Comparison of ENCODE assay signal across 19 mouse cellular contexts in the genomic region with DNA sequence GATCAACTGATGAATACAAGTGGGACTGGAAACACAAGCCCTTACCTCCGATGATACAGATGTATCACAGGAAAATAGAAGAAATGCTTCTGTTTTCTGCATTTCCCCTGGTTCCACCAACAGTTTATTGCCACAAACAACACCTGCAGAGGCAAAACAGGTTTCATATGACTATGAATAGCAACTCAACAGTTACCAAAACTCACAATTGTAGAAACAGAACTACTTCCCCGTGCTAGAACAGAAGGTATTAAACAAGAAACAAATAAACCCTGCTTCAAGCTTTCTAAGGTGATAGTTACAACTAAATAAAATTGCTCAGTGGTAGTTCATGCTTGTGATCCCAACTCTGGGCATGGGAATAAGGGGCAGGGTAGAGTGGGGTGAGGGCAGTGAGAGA. TPM values are rescaled to one million over a fixed set of nuclear protein-coding genes. Genes with fewer than 3 reads are reported as not detected.
DNase-seq lines count a peak whose midpoint lies in the region; TF ChIP-seq lines count a peak whose summit lies in the region.
"Had no signal": no experiment of that assay in that cellular context is flagged by ENCODE, and none has a peak within 500 bp of the region (broad histone marks: within the 10 kb centered on the region; RNA-seq: fewer than 3 reads in every experiment).

No protein-coding gene starts in this region.

- DNase-seq in spleen, adult 2 months (ENCODE audit: low read depth in 1 of 2, low spot score in 2 of 2), result no peak
- DNase-seq in spleen, adult 12 weeks (ENCODE audit: low spot score), result no peak
- DNase-seq in A20 (ENCODE audit: low read depth, low spot score) (peak; percentile 81), CH12.LX (ENCODE audit: extremely low read depth) (no peak)
- DNase-seq in left cerebral cortex, adult 18-20 months (ENCODE audit: low spot score in 2 of 2), result no peak
- DNase-seq: adrenal gland, adult 2 months; adrenal gland, postnatal 14 days; adrenal gland, postnatal 36 days; B cell, adult 2 months; cerebellum, adult 11-12 months; cerebellum, adult 2 months; cerebellum, adult 9-10 months; cerebellum, postnatal 10 days; cerebellum, postnatal 25 days; forebrain, postnatal 0 days had no signal

- H3K9me3 ChIP-seq in CH12.LX (replicated peaks; ENCODE audit: low read length), result no peaks in the 10 kb centered on the region
- H3K9me3 ChIP-seq: embryonic facial prominence, embryonic 10.5 days; embryonic facial prominence, embryonic 12.5 days; forebrain, embryonic 13.5 days; forebrain, embryonic 15.5 days had no signal

- no peak for TF ChIP-seq RAD21 in CH12.LX (IDR thresholded peaks at IDR 0.05; ENCODE audit: low read depth, low read length)

- H3K4me3 ChIP-seq in spleen, adult 2 months (ENCODE audit: extremely low read depth, insufficient read depth, insufficient read length), result no peak overlapping the region
- H3K4me3 ChIP-seq in CH12.LX (replicated peaks in 1 of 3; ENCODE audit: low read depth in 2 of 3, low read length in 2 of 3, poor library complexity in 1 of 3), result no peak overlapping the region
- H3K4me3 ChIP-seq: embryonic facial prominence, embryonic 10.5 days; embryonic facial prominence, embryonic 12.5 days; forebrain, embryonic 13.5 days; forebrain, embryonic 15.5 days had no signal

- H3K27ac ChIP-seq in spleen, adult 2 months (ENCODE audit: insufficient read depth, low read length), result peak overlapping the region; percentile 38; the same call in 1 of the 2 replicates
- H3K27ac ChIP-seq in CH12.LX (ENCODE audit: insufficient read depth, low read depth), result no peak overlapping the region
- H3K27ac ChIP-seq: embryonic facial prominence, embryonic 10.5 days; embryonic facial prominence, embryonic 12.5 days; forebrain, embryonic 13.5 days; forebrain, embryonic 15.5 days had no signal

- H3K4me2 ChIP-seq in CH12.LX (ENCODE audit: insufficient read depth, low read depth, poor library complexity, severe bottlenecking), result peak overlapping the region; percentile 54
- H3K4me2 ChIP-seq: embryonic facial prominence, embryonic 12.5 days; forebrain, embryonic 13.5 days; forebrain, embryonic 15.5 days had no signal

- in situ Hi-C loops in CH12.LX (cut with MboI; ENCODE audit: low pct_ligation_motif_present, low pct_unique_long_range_greater_than_20kb, low sequenced_read_pairs), result no loop called here

- H3K4me1 ChIP-seq in spleen, adult 2 months (ENCODE audit: control insufficient read depth, insufficient read depth, insufficient read length), result no peaks in the 10 kb centered on the region
- H3K4me1 ChIP-seq in CH12.LX (ENCODE audit: control insufficient read depth in 1 of 2, insufficient read depth in 2 of 2), result peaks cover 3 to 20% of the 10 kb centered on the region in 2 experiments; a peak in 2 of 4 replicates
- H3K4me1 ChIP-seq: embryonic facial prominence, embryonic 10.5 days; embryonic facial prominence, embryonic 12.5 days; forebrain, embryonic 13.5 days; forebrain, embryonic 15.5 days had no signal

- H3K27me3 ChIP-seq in spleen, adult 2 months (ENCODE audit: control insufficient read depth, insufficient read depth, low read length), result no peaks in the 10 kb centered on the region
- no peaks in the 10 kb centered on the region for H3K27me3 ChIP-seq in CH12.LX (replicated peaks)
- H3K27me3 ChIP-seq: embryonic facial prominence, embryonic 12.5 days; forebrain, embryonic 13.5 days; forebrain, embryonic 15.5 days had no signal

- no peak for TF ChIP-seq POLR2A in spleen, adult 2 months (IDR thresholded peaks at IDR 0.05; ENCODE audit: low read depth, low read length)
- no peak for TF ChIP-seq POLR2A in CH12.LX (IDR thresholded peaks at IDR 0.05; ENCODE audit: low read depth, low read length)

- H3K36me3 ChIP-seq in spleen, adult 2 months (ENCODE audit: control insufficient read depth, insufficient read depth, low read length), result peaks cover 16% of the 10 kb centered on the region
- H3K36me3 ChIP-seq in CH12.LX (replicated peaks in 1 of 2; ENCODE audit: control insufficient read depth in 1 of 2, insufficient read depth in 1 of 2, low read length in 1 of 2), result peaks cover 65 to 93% of the 10 kb centered on the region in 2 experiments

- dilution Hi-C loops in CH12.LX (cut with MboI; ENCODE audit: extremely low pct_ligation_motif_present, extremely low pct_unique_long_range_greater_than_20kb, low sequenced_read_pairs), result no loop called here

- H3K9ac ChIP-seq in CH12.LX (ENCODE audit: insufficient read depth, low read depth), result no peak overlapping the region; the same call in 1 of the 2 replicates
- H3K9ac ChIP-seq: embryonic facial prominence, embryonic 12.5 days; forebrain, embryonic 13.5 days; forebrain, embryonic 15.5 days; forebrain, postnatal 0 days had no signal

- peaks cover 55% of the 10 kb centered on the region for H3K79me2 ChIP-seq in CH12.LX (replicated peaks; ENCODE audit: control insufficient read depth, extremely low read depth, insufficient read depth, poor library complexity, severe bottlenecking)

- peak; percentile 52 for TF ChIP-seq EP300 in CH12.LX (IDR thresholded peaks at IDR 0.05; ENCODE audit: low read length)

- TF ChIP-seq CTCF in spleen, adult 2 months (IDR thresholded peaks at IDR 0.05; ENCODE audit: extremely low read depth, insufficient read depth, insufficient read length, insufficient replicate concordance), result no peak
- TF ChIP-seq CTCF in CH12.LX (conservative IDR thresholded peaks at IDR 0.05 in 1 of 2, IDR thresholded peaks at IDR 0.05 in 1 of 2; ENCODE audit: low read depth in 2 of 2, low read length in 2 of 2), result no peak

- 31% methylated on average over 2 of the region's 2 CpGs for WGBS in spleen, adult 2 months

TF ChIP-seq in CH12.LX, 34 proteins besides CTCF, POLR2A, EP300 and RAD21:
- TF ChIP-seq NELFE (IDR thresholded peaks at IDR 0.05; ENCODE audit: low read depth, low read length) (no peak), E2F4 (IDR thresholded peaks at IDR 0.05; ENCODE audit: insufficient replicate concordance, low read depth, low read length) (no peak), TCF12 (IDR thresholded peaks at IDR 0.05; ENCODE audit: low read depth, low read length) (peak; percentile 34; the same call in 1 of the 2 replicates), HCFC1 (IDR thresholded peaks at IDR 0.05; ENCODE audit: low read depth, low read length) (no peak), IRF4 (IDR thresholded peaks at IDR 0.05; ENCODE audit: low read depth, low read length) (no peak), BHLHE40 (IDR thresholded peaks at IDR 0.05; ENCODE audit: low read depth, low read length) (no peak), GABPA (IDR thresholded peaks at IDR 0.05; ENCODE audit: insufficient replicate concordance, low read depth, low read length) (no peak), CHD1 (IDR thresholded peaks at IDR 0.05; ENCODE audit: low read depth, low read length) (no peak), ETS1 (conservative IDR thresholded peaks at IDR 0.05; ENCODE audit: low read depth, low read length) (no peak), KAT2A (IDR thresholded peaks at IDR 0.05; ENCODE audit: insufficient replicate concordance, low read length) (no peak), MEF2A (IDR thresholded peaks at IDR 0.05; ENCODE audit: borderline replicate concordance, low read depth, low read length) (peak; percentile 15; the same call in 1 of the 2 replicates)

RNA-seq across cellular contexts. Expression of a gene that starts 11.8 kb away (rescaled TPM):
- polyA plus RNA-seq in spleen, adult 2 months (2012; rRNA removed), result 28.6 and 42.5 TPM in 2 replicates
- total RNA-seq in CH12.LX (2012; rRNA removed) (51.3 and 63.0 TPM in 2 replicates), CH12.LX (2014; rRNA removed) (40.6 and 40.8 TPM in 2 replicates)
- 60.3 and 63.2 TPM in 2 replicates for polyA plus RNA-seq in CH12.LX (2012; ENCODE audit: insufficient read length, low read depth)
- total RNA-seq in left cerebral cortex, adult 18-20 months (2021), result 10 to 100 TPM; 31.6 to 32.5 TPM

RNA-seq across cellular contexts. Expression of a gene that starts 53.6 kb away (rescaled TPM):
- polyA plus RNA-seq in spleen, adult 2 months (2012; rRNA removed), result 43.0 and 46.0 TPM in 2 replicates
- total RNA-seq in CH12.LX (2012; rRNA removed) (78.6 and 85.3 TPM in 2 replicates), CH12.LX (2014; rRNA removed) (177 and 242 TPM in 2 replicates)
- 171 and 177 TPM in 2 replicates for polyA plus RNA-seq in CH12.LX (2012; ENCODE audit: insufficient read length, low read depth)
- total RNA-seq in left cerebral cortex, adult 18-20 months (2021), result 10 to 100 TPM; 57.0 to 59.2 TPM

RNA-seq across cellular contexts. Expression of a gene that starts 56.7 kb away (rescaled TPM):
- 115 and 171 TPM in 2 replicates for polyA plus RNA-seq in spleen, adult 2 months (2012; rRNA removed)
- 91.2 and 97.5 TPM in 2 replicates for total RNA-seq in CH12.LX (2012; rRNA removed)
- 151 and 154 TPM in 2 replicates for total RNA-seq in CH12.LX (2014; rRNA removed)
- 161 and 178 TPM in 2 replicates for polyA plus RNA-seq in CH12.LX (2012; ENCODE audit: insufficient read length, low read depth)
- 10 to 100 TPM; 11.4 to 12.1 TPM for total RNA-seq in left cerebral cortex, adult 18-20 months (2021)

Comparison
In these comparisons a context has a peak if more than half of its experiments do, and no peak if none do; other contexts are left out.
1. RNA of a gene that starts 56.7 kb away (total RNA-seq): 91.2 to 154 TPM in CH12.LX; 11.4 to 12.1 TPM in left cerebral cortex, adult 18-20 months; every median in the first group is over 4 times any median in the second.